Mouse (Mus musculus) forebrain, embryonic 11.5 days (tissue): ENCODE results near the gene Lrba. TPM values are rescaled to one million over a fixed set of nuclear protein-coding genes. Genes with fewer than 3 reads are reported as not detected.
A peak's percentile ranks its signal among the peaks of the same experiment; 100 is the strongest.

Source experiments
- ATAC-seq: fragments of 200-750 bp; cut with Nextera tagmentation; replicated peaks from 2 replicates; pipeline ENCODE4 v1.8.0; 2017; ENCODE audit warnings: moderate TSS enrichment; ENCODE audit not compliant: low FRiP score
- DNase-seq: peaks from one replicate; pipeline ENCODE4 v3.0.0-alpha.2; 2017; ENCODE audit warnings: low spot score
- H3K27ac ChIP-seq: fragments of 300-500 bp; sonication (generic); 2 replicates; pipeline ENCODE4 v1.5.1; 2014; ENCODE audit warnings: low read depth, low read length
- H3K27me3 ChIP-seq: fragments of 300-500 bp; sonication (generic); 2 replicates; pipeline ENCODE4 v1.6.1; 2014; ENCODE audit warnings: mild to moderate bottlenecking, low read length, mixed read lengths; ENCODE audit not compliant: control insufficient read depth, insufficient read depth
- H3K36me3 ChIP-seq: fragments of 300-500 bp; sonication (generic); 2 replicates; pipeline ENCODE4 v1.6.1; 2014; ENCODE audit warnings: mild to moderate bottlenecking, low read length, moderate library complexity, mixed read lengths; ENCODE audit not compliant: control insufficient read depth, insufficient read depth
- H3K4me1 ChIP-seq: fragments of 300-500 bp; sonication (generic); replicated peaks from 2 replicates; pipeline ENCODE4 v1.6.1; 2014; ENCODE audit warnings: low read length, mixed read lengths; ENCODE audit not compliant: control insufficient read depth, insufficient read depth
- H3K4me2 ChIP-seq: fragments of 300-500 bp; sonication (generic); 2 replicates; pipeline ENCODE4 v1.6.1; 2014; ENCODE audit warnings: low read depth, mild to moderate bottlenecking, low read length, moderate library complexity, mixed read lengths; ENCODE audit not compliant: severe bottlenecking
- H3K4me3 ChIP-seq: fragments of 300-500 bp; sonication (generic); 2 replicates; pipeline ENCODE4 v1.5.1; 2014; ENCODE audit warnings: low read depth, low read length
- H3K9ac ChIP-seq: fragments of 300-500 bp; sonication (generic); 2 replicates; pipeline ENCODE4 v1.6.1; 2014; ENCODE audit warnings: low read length
- H3K9me3 ChIP-seq: fragments of 300-500 bp; sonication (generic); 2 replicates; pipeline ENCODE4 v1.6.1; 2016; ENCODE audit warnings: low read length, mixed read lengths; ENCODE audit not compliant: control insufficient read depth
- WGBS: fragments of 180-500 bp; shearing (Covaris S2); extraction: QIAGEN DNeasy Blood & Tissue Kit; methylation state at CpG from one replicate; pipeline ENCODE4 v1.1.7; 2014; 5-methylcytosine and 5-hydroxymethylcytosine counted together
- polyA plus RNA-seq: library from polyadenylated mRNA; unstranded; fragments of >200 nt; fragmentation: Nextera tagmentation; extraction: Ambion mirVana; gene quantifications from 2 replicates; pipeline ENCODE4 v1.2.1, GENCODE M21; 2014

Lrba gene
- polyA plus RNA-seq, 1 experiment from 2014 or later, result 4.3 TPM

- Histone ChIP-seq H3K9me3 (no peaks in the 10 kb centered on the region), H3K9ac (no peak overlapping the region), H3K4me1 (peaks cover 3% of the 10 kb centered on the region; the same call in 1 of the 2 replicates), H3K36me3 (no peaks in the 10 kb centered on the region), H3K27me3 (no peaks in the 10 kb centered on the region), H3K4me2 (no peak overlapping the region), H3K4me3 (no peak overlapping the region), H3K27ac (no peak overlapping the region)
- ATAC-seq (no peak), DNase-seq (no peak)
- 88% methylated on average over 4 of the region's 4 CpGs for WGBS
These were observed 568.8 kb downstream of the Lrba start for GRCm38 (mm10) chr3:86793264-86793663.

GRCm38 (mm10) chr3:86793720-86794191, 569.3 kb downstream of the Lrba start:
- H3K27me3 ChIP-seq, result no peaks in the 10 kb centered on the region
- 77% methylated on average over 1 of the region's 1 CpGs for WGBS
- no peak overlapping the region for H3K27ac ChIP-seq
- no peaks in the 10 kb centered on the region for H3K36me3 ChIP-seq
- DNase-seq, result no peak
- ATAC-seq, result no peak
- no peaks in the 10 kb centered on the region for H3K9me3 ChIP-seq
- no peak overlapping the region for H3K9ac ChIP-seq
- no peak overlapping the region for H3K4me3 ChIP-seq
- no peak overlapping the region for H3K4me2 ChIP-seq
- H3K4me1 ChIP-seq, result peaks cover 3% of the 10 kb centered on the region; the same call in 1 of the 2 replicates

- DNase-seq, result no peak
These were observed 572.2 kb downstream of the Lrba start for GRCm38 (mm10) chr3:86796716-86797115.

GRCm38 (mm10) chr3:86797871-86798460, 573.5 kb downstream of the Lrba start:
- no peaks in the 10 kb centered on the region for H3K4me1 ChIP-seq
- no peak for ATAC-seq
- WGBS, result 84% methylated on average over 13 of the region's 13 CpGs
- no peak overlapping the region for H3K27ac ChIP-seq
- no peaks in the 10 kb centered on the region for H3K9me3 ChIP-seq
- no peak for DNase-seq
- no peak overlapping the region for H3K4me2 ChIP-seq
- no peak overlapping the region for H3K4me3 ChIP-seq
- H3K9ac ChIP-seq, result no peak overlapping the region
- H3K27me3 ChIP-seq, result no peaks in the 10 kb centered on the region
- no peaks in the 10 kb centered on the region for H3K36me3 ChIP-seq

More at GRCm38 (mm10) chr3:86796716-86797115, 572.2 kb downstream of the Lrba start:
- no peak for ATAC-seq
- 54% methylated on average over 6 of the region's 6 CpGs for WGBS
- no peak overlapping the region for H3K9ac ChIP-seq
- H3K36me3 ChIP-seq, result no peaks in the 10 kb centered on the region
- no peaks in the 10 kb centered on the region for H3K4me1 ChIP-seq
- no peak overlapping the region for H3K4me2 ChIP-seq
- H3K27me3 ChIP-seq, result no peaks in the 10 kb centered on the region
- no peak overlapping the region for H3K27ac ChIP-seq
- no peak overlapping the region for H3K4me3 ChIP-seq
- no peaks in the 10 kb centered on the region for H3K9me3 ChIP-seq

GRCm38 (mm10) chr3:86799041-86799440, 574.6 kb downstream of the Lrba start:
- Histone ChIP-seq H3K36me3 (no peaks in the 10 kb centered on the region), H3K4me2 (no peak overlapping the region), H3K27ac (no peak overlapping the region), H3K27me3 (no peaks in the 10 kb centered on the region), H3K9me3 (no peaks in the 10 kb centered on the region), H3K4me1 (no peaks in the 10 kb centered on the region), H3K9ac (no peak overlapping the region), H3K4me3 (no peak overlapping the region)
- no peak for DNase-seq
- 0 out of 2 replicates have a peak, but pooled peaks have one; percentile 21 for ATAC-seq
- 95% methylated on average over 9 of the region's 9 CpGs for WGBS

GRCm38 (mm10) chr3:86800841-86801240, 576.4 kb downstream of the Lrba start:
- H3K4me2 ChIP-seq, result no peak overlapping the region
- DNase-seq (no peak), ATAC-seq (no peak)
- no peaks in the 10 kb centered on the region for H3K4me1 ChIP-seq
- WGBS, result 92% methylated on average over 8 of the region's 8 CpGs
- no peak overlapping the region for H3K27ac ChIP-seq
- no peaks in the 10 kb centered on the region for H3K9me3 ChIP-seq
- no peak overlapping the region for H3K4me3 ChIP-seq
- no peaks in the 10 kb centered on the region for H3K36me3 ChIP-seq
- no peak overlapping the region for H3K9ac ChIP-seq
- no peaks in the 10 kb centered on the region for H3K27me3 ChIP-seq

- ATAC-seq (no peak), DNase-seq (peak; percentile 47)
- Histone ChIP-seq H3K9ac (no peak overlapping the region), H3K9me3 (no peaks in the 10 kb centered on the region), H3K27ac (no peak overlapping the region), H3K4me2 (no peak overlapping the region), H3K4me1 (no peaks in the 10 kb centered on the region), H3K4me3 (no peak overlapping the region), H3K36me3 (no peaks in the 10 kb centered on the region), H3K27me3 (no peaks in the 10 kb centered on the region)
- 75% methylated on average over 8 of the region's 8 CpGs for WGBS
These were observed 578.3 kb downstream of the Lrba start for GRCm38 (mm10) chr3:86802825-86803224.

GRCm38 (mm10) chr3:86804265-86804664, 579.8 kb downstream of the Lrba start:
- Histone ChIP-seq H3K9ac (no peak overlapping the region), H3K27ac (no peak overlapping the region), H3K36me3 (no peaks in the 10 kb centered on the region), H3K9me3 (no peaks in the 10 kb centered on the region), H3K4me1 (no peaks in the 10 kb centered on the region), H3K27me3 (no peaks in the 10 kb centered on the region), H3K4me2 (no peak overlapping the region), H3K4me3 (no peak overlapping the region)
- WGBS, result 94% methylated on average over 9 of the region's 9 CpGs
- ATAC-seq, result no peak
- DNase-seq, result no peak

GRCm38 (mm10) chr3:86806834-86807233, 582.4 kb downstream of the Lrba start:
- 95% methylated on average over 9 of the region's 9 CpGs for WGBS
- ATAC-seq, result no peak
- no peak overlapping the region for H3K4me3 ChIP-seq

More at GRCm38 (mm10) chr3:86806834-86807233, 582.4 kb downstream of the Lrba start:
- no peak overlapping the region for H3K4me2 ChIP-seq
- H3K4me1 ChIP-seq, result no peaks in the 10 kb centered on the region
- DNase-seq, result no peak
- H3K9me3 ChIP-seq, result no peaks in the 10 kb centered on the region
- H3K27me3 ChIP-seq, result no peaks in the 10 kb centered on the region
- no peak overlapping the region for H3K9ac ChIP-seq
- H3K27ac ChIP-seq, result no peak overlapping the region
- no peaks in the 10 kb centered on the region for H3K36me3 ChIP-seq
